Comparison of ENCODE assay signal across 8 mouse cellular contexts in the genomic region with DNA sequence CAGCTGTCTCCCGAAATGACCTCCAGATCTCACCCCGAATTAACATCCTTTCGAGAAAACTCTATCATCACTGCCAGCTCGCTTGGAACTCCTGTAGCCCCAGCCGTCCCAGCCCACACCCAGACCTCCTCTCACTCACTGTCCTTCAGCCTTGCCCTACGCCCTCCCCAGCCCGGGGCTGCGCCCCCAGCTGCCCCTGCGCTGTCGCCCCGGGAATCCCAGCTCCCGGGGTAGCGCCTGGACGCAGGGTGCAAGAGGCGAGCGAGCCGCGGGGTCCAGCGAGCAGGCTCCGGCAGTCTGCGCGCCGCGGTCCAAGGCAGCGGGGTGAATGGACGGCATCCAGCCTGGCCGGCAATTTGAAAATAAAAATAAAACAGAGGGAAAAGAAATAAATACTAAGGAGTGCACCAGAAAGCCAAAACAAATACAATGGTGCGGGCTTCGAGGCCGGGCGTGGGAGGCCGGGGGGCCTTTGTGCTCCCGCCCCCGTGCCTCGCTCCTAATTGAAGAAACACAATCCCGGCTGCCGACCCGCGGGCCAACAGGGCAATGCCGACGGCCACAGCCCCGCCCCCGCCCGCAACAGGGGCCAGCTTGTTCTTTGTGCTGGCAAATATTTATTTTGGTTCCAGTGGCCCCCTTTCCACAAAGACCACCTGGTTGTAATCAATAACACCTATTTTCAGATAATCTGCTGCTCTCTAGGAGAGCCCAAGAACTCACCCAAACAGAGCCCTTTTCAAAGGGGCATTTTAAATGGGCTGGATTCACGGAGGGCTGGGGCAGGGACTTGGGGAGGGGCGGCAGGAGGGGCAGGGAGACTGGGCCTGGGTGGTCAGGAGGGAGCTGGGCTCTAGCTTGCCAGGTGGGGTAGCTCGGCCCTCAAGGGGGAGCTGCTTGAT. TPM values are rescaled to one million over a fixed set of nuclear protein-coding genes. Genes with fewer than 3 reads are reported as not detected.
DNase-seq lines count a peak whose midpoint lies in the region; ATAC-seq lines count a peak whose summit lies in the region.

No protein-coding gene starts in this region.

- H3K4me1 ChIP-seq in kidney, embryonic 15.5 days: peaks cover 27% of the 10 kb centered on the region
- peaks cover 22% of the 10 kb centered on the region for H3K4me1 ChIP-seq in midbrain, embryonic 10.5 days

- WGBS in kidney, embryonic 15.5 days: 2% methylated on average over 47 of the region's 47 CpGs
- under 1% methylated on average over 47 of the region's 47 CpGs for WGBS in midbrain, embryonic 10.5 days

- no peaks in the 10 kb centered on the region for H3K36me3 ChIP-seq in kidney, embryonic 15.5 days
- H3K36me3 ChIP-seq in midbrain, embryonic 10.5 days: no peaks in the 10 kb centered on the region

- H3K9ac ChIP-seq in kidney, embryonic 15.5 days: peak overlapping the region; percentile 53

- peaks cover 3% of the 10 kb centered on the region; the same call in 1 of the 2 replicates for H3K27me3 ChIP-seq in kidney, embryonic 15.5 days
- H3K27me3 ChIP-seq in midbrain, embryonic 10.5 days (ENCODE audit: low read depth, poor library complexity, severe bottlenecking): peaks cover 73% of the 10 kb centered on the region

- H3K9me3 ChIP-seq in kidney, embryonic 15.5 days (replicated peaks): no peaks in the 10 kb centered on the region
- no peaks in the 10 kb centered on the region for H3K9me3 ChIP-seq in midbrain, embryonic 10.5 days (replicated peaks)

- peak overlapping the region; percentile 51 for H3K4me3 ChIP-seq in kidney, embryonic 15.5 days (replicated peaks)
- peak overlapping the region; percentile 56 for H3K4me3 ChIP-seq in midbrain, embryonic 10.5 days

- ATAC-seq in kidney, embryonic 15.5 days (replicated peaks; ENCODE audit: low FRiP score): peak; percentile 82

- peak overlapping the region; percentile 95 for H3K4me2 ChIP-seq in kidney, embryonic 15.5 days

- peak; percentile 25 to 69 for DNase-seq in adrenal gland, adult (ENCODE audit: inconsistent age in 2 of 2, low spot score in 1 of 2)
- no peak for DNase-seq in adrenal gland, postnatal 4 days (ENCODE audit: low spot score in 2 of 2)
- peak; percentile 21 for DNase-seq in adrenal gland, postnatal 25 days
- peak; percentile 23 for DNase-seq in gastrocnemius, postnatal 25 days
- DNase-seq in midbrain, embryonic 10.5 days (ENCODE audit: low spot score): peak; percentile 70
- DNase-seq in frontal cortex, postnatal 14 days (ENCODE audit: low spot score in 2 of 2): no peak
- no peak for DNase-seq in layer of hippocampus, adult 9-11 months

- H3K27ac ChIP-seq in kidney, embryonic 15.5 days: peak overlapping the region; percentile 87
- peak overlapping the region; percentile 86 for H3K27ac ChIP-seq in midbrain, embryonic 10.5 days (replicated peaks)

RNA-seq across cellular contexts. Expression of gene Kcnj1, which starts 37.0 kb away (rescaled TPM):
- 1 to 10 TPM in 1 of 2 experiments, under 1 TPM in 1; 0.48 to 4.3 TPM for total RNA-seq in adrenal gland, postnatal 4 days (2021)
- not detected in 2 replicates for total RNA-seq in adrenal gland, postnatal 25 days (2021)
- total RNA-seq in gastrocnemius, postnatal 25 days (2021): not detected
- 9.0 and 9.8 TPM in 2 replicates for polyA plus RNA-seq in kidney, embryonic 15.5 days (2015; fragmentation: Nextera tagmentation; extraction: Ambion mirVana)
- polyA plus RNA-seq in midbrain, embryonic 10.5 days (2016; fragmentation: Nextera tagmentation; extraction: Ambion mirVana): not detected in 2 replicates

Comparison
In these comparisons a context has a peak if more than half of its experiments do, and no peak if none do; other contexts are left out.
1. DNase-seq: peak in adrenal gland, adult (2 of 2), adrenal gland, postnatal 25 days (single experiment), gastrocnemius, postnatal 25 days (single experiment) and midbrain, embryonic 10.5 days (single experiment); none in adrenal gland, postnatal 4 days (0 of 2), frontal cortex, postnatal 14 days (0 of 2) and layer of hippocampus, adult 9-11 months (single experiment).